23 mouse cellular contexts compared by ENCODE assay signal in the genomic region with DNA sequence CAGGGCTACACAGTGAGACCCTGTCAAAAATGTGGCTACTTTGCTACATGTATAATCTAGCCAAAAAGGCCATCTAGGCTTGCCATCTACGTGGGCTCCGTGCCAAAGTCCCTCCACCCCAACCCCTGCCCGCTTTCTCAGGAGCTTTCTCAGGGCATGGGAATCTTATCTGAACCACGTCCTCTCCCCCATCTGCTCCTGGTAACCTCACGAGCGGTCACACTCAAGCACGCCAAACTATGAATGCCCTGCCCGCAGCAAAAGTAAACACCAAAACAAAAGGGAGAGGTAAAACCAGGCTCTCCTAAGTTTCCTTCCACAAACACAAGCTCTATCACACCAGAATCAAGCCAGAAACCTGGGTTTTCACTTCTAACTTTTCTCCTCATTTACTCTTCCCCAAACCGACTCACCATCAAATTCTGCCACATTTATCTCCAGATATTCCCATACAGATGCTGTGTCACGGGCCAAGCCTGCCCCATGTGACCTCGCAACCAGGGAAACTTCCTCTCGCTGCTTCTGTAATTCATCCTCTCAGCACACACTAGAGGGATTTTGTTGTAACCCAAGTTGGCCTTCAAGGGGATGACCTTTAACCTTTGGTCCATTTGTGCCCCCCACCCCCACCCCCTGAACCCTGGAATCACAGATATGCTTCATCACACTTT.
A peak's percentile ranks its signal among the peaks of the same experiment; 100 is the strongest.
DNase-seq lines count a peak whose midpoint lies in the region; ATAC-seq and TF ChIP-seq lines count a peak whose summit lies in the region.
"Had no signal": no experiment of that assay in that cellular context is flagged by ENCODE, and none has a peak within 500 bp of the region (broad histone marks: within the 10 kb centered on the region; RNA-seq: fewer than 3 reads in every experiment).

No protein-coding gene starts in this region.

- no peak for TF ChIP-seq CTCF in liver, postnatal 0 days (IDR thresholded peaks at IDR 0.05; ENCODE audit: low read depth)

- WGBS in liver, postnatal 0 days (ENCODE audit: insufficient replicate concordance): 52% methylated on average over 12 of the region's 12 CpGs
- 52% methylated on average over 12 of the region's 12 CpGs for WGBS in liver, embryonic 12.5 days (ENCODE audit: insufficient replicate concordance)

- H3K4me2 ChIP-seq in liver, postnatal 0 days (ENCODE audit: low read depth, low read length): no peak overlapping the region
- H3K4me2 ChIP-seq in liver, embryonic 12.5 days: no peak overlapping the region
- H3K4me2 ChIP-seq: embryonic facial prominence, embryonic 15.5 days; hindbrain, embryonic 14.5 days; liver, embryonic 15.5 days had no signal

- peak; percentile 20 for DNase-seq in embryo, embryonic 10 days (ENCODE audit: low spot score)
- no peak for DNase-seq in embryo, embryonic 11 days
- DNase-seq in liver, postnatal 0 days: no peak
- DNase-seq in left cerebral cortex, postnatal 36 days (ENCODE audit: low spot score in 2 of 2): no peak
- DNase-seq in right cerebral cortex, postnatal 10 days (ENCODE audit: low spot score in 2 of 2): no peak
- DNase-seq: adrenal gland, postnatal 14 days; cerebellum, adult 9-11 months; gastrocnemius, postnatal 36 days; heart, postnatal 4 days; kidney, adult 8-10 months; kidney, postnatal 10 days; right cerebral cortex, postnatal 4 days; thymus, postnatal 25 days had no signal

- H3K4me1 ChIP-seq in liver, postnatal 0 days (ENCODE audit: insufficient read depth): peaks cover 8% of the 10 kb centered on the region; the same call in 1 of the 2 replicates
- peaks cover 14% of the 10 kb centered on the region for H3K4me1 ChIP-seq in liver, embryonic 12.5 days
- H3K4me1 ChIP-seq: embryonic facial prominence, embryonic 15.5 days; forebrain, embryonic 10.5 days had no signal

- TF ChIP-seq EP300 in liver, postnatal 0 days (IDR thresholded peaks at IDR 0.05; ENCODE audit: low read depth): no peak

- H3K27ac ChIP-seq in liver, postnatal 0 days (ENCODE audit: low read depth): no peak overlapping the region
- H3K27ac ChIP-seq in liver, embryonic 12.5 days: no peak overlapping the region
- H3K27ac ChIP-seq: embryonic facial prominence, embryonic 15.5 days; forebrain, embryonic 10.5 days; hindbrain, embryonic 14.5 days; left cerebral cortex, adult 2 months; liver, embryonic 15.5 days had no signal

- H3K9me3 ChIP-seq in liver, postnatal 0 days (ENCODE audit: low read length): no peaks in the 10 kb centered on the region
- no peaks in the 10 kb centered on the region for H3K9me3 ChIP-seq in liver, embryonic 12.5 days (replicated peaks)
- H3K9me3 ChIP-seq: embryonic facial prominence, embryonic 15.5 days; forebrain, embryonic 10.5 days; liver, embryonic 15.5 days had no signal

- no peak overlapping the region for H3K4me3 ChIP-seq in liver, postnatal 0 days (ENCODE audit: low read depth, low read length)
- H3K4me3 ChIP-seq in liver, embryonic 12.5 days: no peak overlapping the region
- H3K4me3 ChIP-seq: embryonic facial prominence, embryonic 15.5 days; forebrain, embryonic 10.5 days; left cerebral cortex, adult 2 months; liver, embryonic 15.5 days; myocyte had no signal

- no peaks in the 10 kb centered on the region for H3K27me3 ChIP-seq in liver, postnatal 0 days (ENCODE audit: insufficient read depth, low read length)
- H3K27me3 ChIP-seq in liver, embryonic 12.5 days (replicated peaks): no peaks in the 10 kb centered on the region
- H3K27me3 ChIP-seq: embryonic facial prominence, embryonic 15.5 days; liver, embryonic 15.5 days had no signal

- peaks cover 4% of the 10 kb centered on the region; the same call in 1 of the 2 replicates for H3K36me3 ChIP-seq in liver, postnatal 0 days (replicated peaks; ENCODE audit: insufficient read depth, low read length)
- peaks cover 23% of the 10 kb centered on the region for H3K36me3 ChIP-seq in liver, embryonic 12.5 days
- H3K36me3 ChIP-seq: embryonic facial prominence, embryonic 15.5 days had no signal

- intact Hi-C loops in left cerebral cortex, postnatal 36 days (cut with DNase I): no loop called here

- H3K9ac ChIP-seq in liver, postnatal 0 days (replicated peaks): no peak overlapping the region
- H3K9ac ChIP-seq in liver, embryonic 12.5 days: no peak overlapping the region
- H3K9ac ChIP-seq: embryonic facial prominence, embryonic 15.5 days; hindbrain, embryonic 14.5 days; liver, embryonic 15.5 days had no signal

- peak; percentile 50 for ATAC-seq in liver, postnatal 0 days
- no peak for ATAC-seq in liver, embryonic 12.5 days
- ATAC-seq in erythroid progenitor cell, adult 5-6 weeks (replicated peaks; ENCODE audit: low FRiP score, poor library complexity, severe bottlenecking): peak; percentile 43; the same call in 1 of the 2 replicates
- ATAC-seq: inflammation-experienced regulatory T-cells, adult 6 months; midbrain, embryonic 16.5 days had no signal
